Mouse (Mus musculus): ENCODE measurements around the gene Vmn1r217. TPM values are rescaled to one million over a fixed set of nuclear protein-coding genes. Genes with fewer than 3 reads are reported as not detected.

The Vmn1r217 gene
- polyA plus RNA-seq, 1 experiment from 2014 or later = not detected

Other genes with a start within 250 kb of the Vmn1r217 start
- not detected in 2 replicates for gene Vmn1r212, start 234.0 kb downstream of the Vmn1r217 start, polyA plus RNA-seq (2016; fragmentation: Nextera tagmentation; extraction: Ambion mirVana)
- not detected in 2 replicates for gene Vmn1r213, start 110.6 kb downstream of the Vmn1r217 start, polyA plus RNA-seq (2016; fragmentation: Nextera tagmentation; extraction: Ambion mirVana)
- not detected in 2 replicates for gene Vmn1r214, start 87.8 kb downstream of the Vmn1r217 start, polyA plus RNA-seq (2016; fragmentation: Nextera tagmentation; extraction: Ambion mirVana)
- gene Vmn1r215, start 50.2 kb downstream of the Vmn1r217 start, polyA plus RNA-seq (2016; fragmentation: Nextera tagmentation; extraction: Ambion mirVana) = not detected in 2 replicates
- not detected in 2 replicates for gene Vmn1r218, start 14.9 kb upstream of the Vmn1r217 start, polyA plus RNA-seq (2016; fragmentation: Nextera tagmentation; extraction: Ambion mirVana)
- gene Vmn1r219, start 41.1 kb upstream of the Vmn1r217 start, polyA plus RNA-seq (2016; fragmentation: Nextera tagmentation; extraction: Ambion mirVana) = 0.04 and 0.06 TPM in 2 replicates
- gene Vmn1r220, start 69.7 kb upstream of the Vmn1r217 start, polyA plus RNA-seq (2016; fragmentation: Nextera tagmentation; extraction: Ambion mirVana) = not detected in 2 replicates
- gene Vmn1r221, start 95.9 kb upstream of the Vmn1r217 start, polyA plus RNA-seq (2016; fragmentation: Nextera tagmentation; extraction: Ambion mirVana) = not detected in 2 replicates
- not detected in 2 replicates for gene Vmn1r222, start 117.7 kb upstream of the Vmn1r217 start, polyA plus RNA-seq (2016; fragmentation: Nextera tagmentation; extraction: Ambion mirVana)
- gene Vmn1r223, start 128.9 kb upstream of the Vmn1r217 start, polyA plus RNA-seq (2016; fragmentation: Nextera tagmentation; extraction: Ambion mirVana) = not detected in 2 replicates

Data from embryonic facial prominence, embryonic 10.5 days (tissue).